Comparison of ENCODE assay signal across 25 mouse cellular contexts in genomic region chr12:79955501-79955900, GRCm38 (mm10).
"Had no signal": no experiment of that assay in that cellular context is flagged by ENCODE, and none has a peak within 500 bp of the region (broad histone marks: within the 10 kb centered on the region; RNA-seq: fewer than 3 reads in every experiment).

No protein-coding gene starts in this region.

- ATAC-seq: hindbrain, embryonic 16.5 days; intestine, embryonic 16.5 days; liver, embryonic 12.5 days had no signal

- H3K4me2 ChIP-seq: heart, embryonic 13.5 days; heart, embryonic 15.5 days; hindbrain, embryonic 12.5 days; hindbrain, embryonic 14.5 days; kidney, embryonic 15.5 days; limb, embryonic 13.5 days; limb, embryonic 15.5 days; liver, embryonic 12.5 days had no signal

- DNase-seq: gastrocnemius, adult 2 months; gastrocnemius, postnatal 10 days; gastrocnemius, postnatal 25 days; heart, postnatal 4 days; kidney, adult 11 months; kidney, adult 2 months; kidney, adult 9 months; kidney, postnatal 14 days; kidney, postnatal 36 days; layer of hippocampus, adult 9-11 months; layer of hippocampus, postnatal 36 days; left cerebral cortex, postnatal 4 days had no signal

- H3K27me3 ChIP-seq: heart, embryonic 13.5 days; heart, embryonic 15.5 days; hindbrain, embryonic 12.5 days; kidney, embryonic 15.5 days; limb, embryonic 13.5 days; limb, embryonic 15.5 days had no signal

- H3K36me3 ChIP-seq: heart, embryonic 13.5 days; heart, embryonic 15.5 days; hindbrain, embryonic 12.5 days; kidney, embryonic 15.5 days; limb, embryonic 13.5 days; limb, embryonic 15.5 days; liver, embryonic 12.5 days had no signal

- H3K9me3 ChIP-seq: heart, embryonic 13.5 days; heart, embryonic 15.5 days; hindbrain, embryonic 12.5 days; kidney, embryonic 15.5 days; limb, embryonic 13.5 days; limb, embryonic 15.5 days; liver, embryonic 12.5 days had no signal

- H3K4me1 ChIP-seq: heart, embryonic 15.5 days; hindbrain, embryonic 12.5 days; liver, embryonic 12.5 days had no signal

- H3K9ac ChIP-seq: heart, embryonic 13.5 days; heart, embryonic 15.5 days; hindbrain, embryonic 12.5 days; hindbrain, embryonic 14.5 days; kidney, embryonic 15.5 days; limb, embryonic 13.5 days; limb, embryonic 15.5 days; liver, embryonic 12.5 days; liver, embryonic 14.5 days had no signal

- H3K4me3 ChIP-seq: gastrocnemius, adult 2 months; heart, adult 2 months; heart, embryonic 13.5 days; heart, embryonic 15.5 days; hindbrain, embryonic 12.5 days; kidney, embryonic 15.5 days; limb, embryonic 13.5 days; limb, embryonic 15.5 days; liver, embryonic 12.5 days had no signal

- H3K27ac ChIP-seq: gastrocnemius, adult 2 months; heart, adult 2 months; heart, embryonic 13.5 days; heart, embryonic 15.5 days; hindbrain, embryonic 12.5 days; hindbrain, embryonic 14.5 days; kidney, embryonic 15.5 days; kidney, postnatal 0 days; limb, embryonic 13.5 days; limb, embryonic 15.5 days; liver, embryonic 12.5 days; liver, embryonic 14.5 days had no signal
